Mouse (Mus musculus) forebrain, embryonic 10.5 days (tissue): Measurements from ENCODE around the gene Plxna4. TPM values are rescaled to one million over a fixed set of nuclear protein-coding genes. Genes with fewer than 3 reads are reported as not detected.

Experiments used
- DNase-seq: peaks from one replicate; pipeline ENCODE4 v3.0.0-alpha.2; 2017; ENCODE audit warnings: low spot score; ENCODE audit errors: extremely low spot score
- H3K27ac ChIP-seq: fragments of 300-500 bp; sonication (generic); 2 replicates; pipeline ENCODE4 v1.5.1; 2016; ENCODE audit warnings: mild to moderate bottlenecking
- H3K27me3 ChIP-seq: fragments of 300-500 bp; sonication (generic); 2 replicates; pipeline ENCODE4 v1.6.1; 2016; ENCODE audit warnings: mild to moderate bottlenecking; ENCODE audit not compliant: poor library complexity, severe bottlenecking
- H3K36me3 ChIP-seq: fragments of 300-500 bp; sonication (generic); replicated peaks from 2 replicates; pipeline ENCODE4 v1.6.1; 2016; ENCODE audit warnings: mild to moderate bottlenecking, moderate library complexity
- H3K4me1 ChIP-seq: fragments of 300-500 bp; sonication (generic); 2 replicates; pipeline ENCODE4 v1.6.1; 2016
- H3K4me3 ChIP-seq: fragments of 300-500 bp; sonication (generic); 2 replicates; pipeline ENCODE4 v1.5.1; 2016; ENCODE audit warnings: mild to moderate bottlenecking, moderate library complexity
- H3K9me3 ChIP-seq: fragments of 300-500 bp; sonication (generic); 2 replicates; pipeline ENCODE4 v1.6.1; 2016; ENCODE audit warnings: mild to moderate bottlenecking, moderate library complexity
- WGBS: fragments of 180-500 bp; shearing (Covaris S2); methylation state at CpG from one replicate; pipeline ENCODE4 v1.1.7; 2016; 5-methylcytosine and 5-hydroxymethylcytosine counted together
- polyA plus RNA-seq: library from polyadenylated mRNA; unstranded; fragments of >200 nt; fragmentation: Nextera tagmentation; extraction: Ambion mirVana; gene quantifications from 2 replicates; pipeline ENCODE4 v1.2.1, GENCODE M21; 2016

The Plxna4 gene
- polyA plus RNA-seq, 1 experiment from 2014 or later = 1.2 TPM

DNA sequence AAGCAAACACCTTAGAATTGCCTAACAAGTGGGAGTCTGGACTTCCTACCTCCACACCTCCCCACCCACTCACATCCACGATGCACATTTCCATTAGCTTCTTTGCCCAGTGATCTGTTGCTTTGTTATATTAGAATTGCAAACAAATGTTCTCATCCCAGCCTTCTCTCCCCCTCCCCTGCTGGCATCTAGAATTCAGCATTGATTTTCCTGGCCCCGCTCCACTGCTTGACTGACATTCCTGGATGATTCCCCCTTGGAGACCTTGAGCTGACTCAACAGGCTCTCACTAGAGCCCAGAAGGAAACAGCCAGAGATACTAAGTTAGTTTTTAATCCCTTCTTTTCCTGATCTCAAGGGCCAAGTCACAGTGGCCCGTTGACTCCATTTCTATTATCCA lies 131.4 kb downstream of the Plxna4 start:
- 89% methylated on average over 3 of the region's 3 CpGs for WGBS

GRCm38 (mm10) chr6:32451851-32452250 lies 136.1 kb downstream of the Plxna4 start:
- DNase-seq = no peak
- Histone ChIP-seq H3K4me1 (no peaks in the 10 kb centered on the region), H3K27ac (no peak overlapping the region), H3K9me3 (no peaks in the 10 kb centered on the region), H3K36me3 (no peaks in the 10 kb centered on the region), H3K27me3 (no peaks in the 10 kb centered on the region), H3K4me3 (no peak overlapping the region)

More for the DNA sequence above, 131.4 kb downstream of the Plxna4 start:
- H3K9me3 ChIP-seq = no peaks in the 10 kb centered on the region
- no peak overlapping the region for H3K4me3 ChIP-seq
- H3K4me1 ChIP-seq = no peaks in the 10 kb centered on the region
- H3K27ac ChIP-seq = no peak overlapping the region
- no peak for DNase-seq
- no peaks in the 10 kb centered on the region for H3K27me3 ChIP-seq
- H3K36me3 ChIP-seq = no peaks in the 10 kb centered on the region

- Histone ChIP-seq H3K27me3 (no peaks in the 10 kb centered on the region), H3K4me3 (no peak overlapping the region), H3K4me1 (no peaks in the 10 kb centered on the region), H3K27ac (no peak overlapping the region), H3K9me3 (no peaks in the 10 kb centered on the region), H3K36me3 (no peaks in the 10 kb centered on the region)
- no peak for DNase-seq
- WGBS = 86% methylated on average over 8 of the region's 8 CpGs
These were observed 138.6 kb downstream of the Plxna4 start for GRCm38 (mm10) chr6:32449237-32449963.

DNA sequence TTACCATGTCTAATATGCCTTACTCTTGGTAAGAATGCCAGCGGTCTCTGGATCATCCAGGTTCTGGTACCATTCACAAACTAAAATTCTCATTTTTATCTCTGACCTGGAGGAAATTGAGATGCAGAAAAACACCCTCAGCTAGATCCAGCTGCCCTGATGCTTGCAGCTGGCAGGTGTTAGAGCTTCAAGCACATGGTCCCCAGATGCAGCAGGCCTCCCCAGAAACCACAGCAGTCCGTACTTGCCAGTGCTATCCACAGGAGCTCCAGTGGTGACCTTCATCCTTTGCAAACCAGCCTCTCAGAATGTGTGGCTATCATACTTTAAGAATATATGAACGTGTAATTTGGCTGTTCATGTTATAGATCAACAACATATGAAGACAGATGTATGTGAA lies 139.2 kb downstream of the Plxna4 start:
- no peaks in the 10 kb centered on the region for H3K4me1 ChIP-seq
- no peaks in the 10 kb centered on the region for H3K36me3 ChIP-seq
- H3K4me3 ChIP-seq = no peak overlapping the region
- no peaks in the 10 kb centered on the region for H3K9me3 ChIP-seq
- H3K27me3 ChIP-seq = no peaks in the 10 kb centered on the region
- no peak overlapping the region for H3K27ac ChIP-seq
- DNase-seq = no peak
- WGBS = 83% methylated on average over 3 of the region's 3 CpGs

DNA sequence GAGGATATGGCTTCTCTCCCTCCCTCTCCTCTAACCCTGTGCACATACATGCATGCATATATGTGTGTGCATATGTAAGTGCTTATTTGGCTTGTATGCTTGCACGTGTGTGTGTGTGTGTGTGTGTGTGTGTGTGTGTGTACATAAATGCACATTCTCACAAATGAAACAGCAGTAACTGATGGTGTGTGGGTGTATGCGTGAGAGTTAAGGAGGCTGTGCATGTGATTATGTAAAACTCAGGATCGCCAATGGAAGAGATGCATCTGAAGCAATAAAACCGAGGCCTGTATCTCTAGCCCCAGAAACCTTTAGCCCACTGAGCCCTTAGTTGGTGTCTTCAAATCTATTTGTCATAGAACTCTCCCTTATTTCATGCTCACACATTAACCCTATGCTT lies 141.7 kb downstream of the Plxna4 start:
- H3K27me3 ChIP-seq = no peaks in the 10 kb centered on the region
- H3K9me3 ChIP-seq = no peaks in the 10 kb centered on the region
- no peak overlapping the region for H3K4me3 ChIP-seq
- no peaks in the 10 kb centered on the region for H3K36me3 ChIP-seq
- DNase-seq = no peak
- H3K27ac ChIP-seq = no peak overlapping the region
- WGBS = 85% methylated on average over 4 of the region's 4 CpGs
- H3K4me1 ChIP-seq = no peaks in the 10 kb centered on the region

GRCm38 (mm10) chr6:32445246-32445645 lies 142.7 kb downstream of the Plxna4 start:
- 67% methylated on average over 2 of the region's 2 CpGs for WGBS
- no peaks in the 10 kb centered on the region for H3K9me3 ChIP-seq
- H3K4me1 ChIP-seq = no peaks in the 10 kb centered on the region
- H3K36me3 ChIP-seq = no peaks in the 10 kb centered on the region
- H3K27ac ChIP-seq = no peak overlapping the region
- no peaks in the 10 kb centered on the region for H3K27me3 ChIP-seq
- H3K4me3 ChIP-seq = no peak overlapping the region
- no peak for DNase-seq

DNA sequence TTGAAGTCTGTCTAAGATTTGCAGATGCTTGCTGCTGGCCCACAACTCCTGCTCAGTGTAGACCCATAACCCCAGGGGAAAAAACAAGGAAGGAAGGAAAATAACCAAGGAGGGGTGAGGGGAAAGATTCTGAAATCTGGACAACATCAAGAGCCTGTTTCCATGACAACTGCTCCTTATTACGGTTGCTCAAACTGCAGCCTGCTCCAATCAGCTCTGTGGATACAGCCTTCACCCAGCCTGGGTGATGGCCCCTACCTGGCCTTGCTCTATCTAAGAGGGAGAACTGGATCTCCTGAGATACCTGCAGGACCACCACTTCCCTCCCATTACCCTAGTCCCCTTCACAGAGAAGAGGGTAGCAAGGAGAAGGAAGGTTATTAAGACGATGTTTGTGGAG lies 143.6 kb downstream of the Plxna4 start:
- no peaks in the 10 kb centered on the region for H3K9me3 ChIP-seq
- DNase-seq = no peak
- no peak overlapping the region for H3K27ac ChIP-seq
- H3K4me1 ChIP-seq = no peaks in the 10 kb centered on the region
- H3K36me3 ChIP-seq = no peaks in the 10 kb centered on the region
- 84% methylated on average over 2 of the region's 2 CpGs for WGBS
- no peak overlapping the region for H3K4me3 ChIP-seq
- H3K27me3 ChIP-seq = no peaks in the 10 kb centered on the region

DNA sequence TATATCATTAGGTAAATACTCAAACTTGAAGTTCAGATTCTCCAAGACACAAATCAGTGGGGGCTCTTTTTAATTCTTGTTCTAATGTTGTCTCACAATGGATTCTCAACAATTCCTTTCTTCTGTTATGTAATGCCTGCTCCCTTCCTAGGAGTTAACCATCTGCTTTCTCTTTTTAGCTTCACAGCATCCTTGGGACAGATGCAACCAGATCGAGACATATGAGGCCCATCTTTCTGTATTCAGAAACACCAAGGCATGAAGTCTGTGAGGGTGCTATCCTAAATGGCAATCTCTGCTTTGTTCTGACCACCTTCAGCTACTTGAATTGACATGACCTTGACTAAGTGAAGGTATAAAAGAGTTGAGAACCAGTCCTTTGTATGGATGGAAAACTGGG lies 144.3 kb downstream of the Plxna4 start:
- Histone ChIP-seq H3K36me3 (no peaks in the 10 kb centered on the region), H3K27me3 (no peaks in the 10 kb centered on the region), H3K4me1 (no peaks in the 10 kb centered on the region), H3K27ac (no peak overlapping the region), H3K9me3 (no peaks in the 10 kb centered on the region), H3K4me3 (no peak overlapping the region)
- 82% methylated on average over 1 of the region's 1 CpGs for WGBS
- DNase-seq = no peak

DNA sequence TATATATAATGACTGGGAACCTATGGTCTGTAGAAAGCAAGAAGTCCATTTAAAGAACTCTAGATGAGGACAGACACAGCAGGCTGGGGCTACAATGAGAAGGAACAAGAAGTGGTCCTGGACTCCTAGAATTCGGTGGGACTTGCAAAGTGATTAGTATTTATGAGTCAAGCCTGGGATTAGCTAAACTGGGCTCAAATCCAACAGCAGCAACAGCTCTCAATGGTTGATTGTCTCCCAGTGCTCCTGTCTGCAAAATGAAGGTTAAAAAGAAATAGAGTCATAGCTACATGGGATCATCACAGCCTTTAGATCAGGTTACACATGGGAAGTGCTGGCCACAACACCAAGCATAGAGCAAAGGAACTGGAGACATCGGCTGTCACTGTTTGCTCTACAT lies 148.6 kb downstream of the Plxna4 start:
- no peak overlapping the region for H3K27ac ChIP-seq
- H3K27me3 ChIP-seq = no peaks in the 10 kb centered on the region
- 90% methylated on average over 2 of the region's 2 CpGs for WGBS
- no peaks in the 10 kb centered on the region for H3K4me1 ChIP-seq
- no peak for DNase-seq
- H3K4me3 ChIP-seq = no peak overlapping the region
- H3K36me3 ChIP-seq = no peaks in the 10 kb centered on the region
- H3K9me3 ChIP-seq = no peaks in the 10 kb centered on the region

DNA sequence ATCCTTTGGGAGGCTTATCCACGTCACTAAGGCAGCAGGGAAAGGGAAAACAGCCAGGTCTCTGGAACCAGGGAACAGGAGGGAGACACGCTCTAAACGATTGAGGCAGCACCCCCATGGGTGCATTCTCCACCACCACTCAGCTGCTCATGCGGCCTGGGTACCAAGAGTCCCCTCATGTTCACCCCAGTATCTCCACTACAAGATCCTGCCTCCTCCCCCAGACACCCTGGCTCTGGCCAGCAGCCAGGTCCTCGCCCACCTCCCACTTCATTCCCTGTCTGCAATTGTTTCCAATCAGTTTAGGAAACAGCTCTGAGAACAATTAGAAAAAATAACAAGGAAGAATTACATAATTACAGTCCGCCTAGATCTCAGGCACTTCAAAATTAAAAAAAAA lies 150.8 kb downstream of the Plxna4 start:
- 80% methylated on average over 6 of the region's 6 CpGs for WGBS
- no peak for DNase-seq
- Histone ChIP-seq H3K9me3 (no peaks in the 10 kb centered on the region), H3K36me3 (no peaks in the 10 kb centered on the region), H3K4me1 (0 out of 2 replicates have a peak, but pooled peaks cover 3% of the 10 kb centered on the region), H3K27ac (no peak overlapping the region), H3K27me3 (no peaks in the 10 kb centered on the region), H3K4me3 (no peak overlapping the region)

- H3K27me3 ChIP-seq = no peaks in the 10 kb centered on the region
- H3K4me1 ChIP-seq = peaks cover 7% of the 10 kb centered on the region
- no peak overlapping the region for H3K27ac ChIP-seq
- no peaks in the 10 kb centered on the region for H3K9me3 ChIP-seq
- DNase-seq = no peak
- H3K36me3 ChIP-seq = no peaks in the 10 kb centered on the region
- H3K4me3 ChIP-seq = no peak overlapping the region
- WGBS = 91% methylated on average over 2 of the region's 2 CpGs
These were observed 164.9 kb downstream of the Plxna4 start for GRCm38 (mm10) chr6:32423124-32423523.

GRCm38 (mm10) chr6:32420610-32421009 lies 167.4 kb downstream of the Plxna4 start:
- Histone ChIP-seq H3K4me3 (no peak overlapping the region), H3K4me1 (no peaks in the 10 kb centered on the region), H3K36me3 (no peaks in the 10 kb centered on the region), H3K27me3 (no peaks in the 10 kb centered on the region), H3K27ac (no peak overlapping the region), H3K9me3 (no peaks in the 10 kb centered on the region)
- no peak for DNase-seq
- WGBS = 91% methylated on average over 3 of the region's 3 CpGs

DNA sequence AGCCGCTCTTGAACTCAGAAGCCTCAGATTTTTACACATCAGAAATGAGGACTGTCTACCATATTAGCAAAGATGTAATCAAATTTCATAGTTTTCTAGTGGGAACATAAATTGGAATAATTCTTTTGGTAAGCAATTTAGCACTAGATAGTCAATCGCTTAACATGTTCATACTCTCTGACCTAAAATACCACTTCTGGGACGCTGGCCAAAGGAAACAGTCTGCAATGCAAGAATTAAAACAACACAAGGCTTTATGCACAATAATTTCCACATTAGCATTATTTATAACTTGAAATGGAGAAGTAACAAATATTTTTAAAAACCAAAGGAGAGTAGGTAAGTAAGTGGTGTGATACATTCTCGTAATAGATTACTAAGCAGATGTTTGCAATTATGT lies 170.6 kb downstream of the Plxna4 start:
- no peak overlapping the region for H3K27ac ChIP-seq
- DNase-seq = no peak
- 94% methylated on average over 4 of the region's 4 CpGs for WGBS

GRCm38 (mm10) chr6:32411325-32411724 lies 176.7 kb downstream of the Plxna4 start:
- H3K4me1 ChIP-seq = peaks cover 18% of the 10 kb centered on the region
- no peak overlapping the region for H3K4me3 ChIP-seq
- H3K36me3 ChIP-seq = no peaks in the 10 kb centered on the region
- 86% methylated on average over 5 of the region's 5 CpGs for WGBS
- no peak for DNase-seq
- H3K27ac ChIP-seq = no peak overlapping the region
- no peaks in the 10 kb centered on the region for H3K27me3 ChIP-seq
- H3K9me3 ChIP-seq = no peaks in the 10 kb centered on the region

More for the DNA sequence above, 170.6 kb downstream of the Plxna4 start:
- H3K27me3 ChIP-seq = no peaks in the 10 kb centered on the region
- no peak overlapping the region for H3K4me3 ChIP-seq
- peaks cover 8% of the 10 kb centered on the region for H3K4me1 ChIP-seq
- no peaks in the 10 kb centered on the region for H3K9me3 ChIP-seq
- H3K36me3 ChIP-seq = no peaks in the 10 kb centered on the region
